Mouse (Mus musculus) frontal cortex, adult (tissue): ENCODE results near the gene Sall2.
"Not testable (repeated sequence)": the region's sequence is repeated elsewhere in the genome, so short reads cannot be mapped to it uniquely, and the experiment has no call there.

Experiments
- ATAC-seq: cut with Nextera tagmentation; 2 replicates; pipeline ENCODE4 v1.9.2; 2017; ENCODE audit warnings: mild to moderate bottlenecking, moderate library complexity, mixed read lengths; ENCODE audit not compliant: low TSS enrichment

Gene Sall2

GRCm38 (mm10) chr14:52303517-52303916, 25.0 kb downstream of the Sall2 start:
- not testable (repeated sequence) for ATAC-seq

DNA sequence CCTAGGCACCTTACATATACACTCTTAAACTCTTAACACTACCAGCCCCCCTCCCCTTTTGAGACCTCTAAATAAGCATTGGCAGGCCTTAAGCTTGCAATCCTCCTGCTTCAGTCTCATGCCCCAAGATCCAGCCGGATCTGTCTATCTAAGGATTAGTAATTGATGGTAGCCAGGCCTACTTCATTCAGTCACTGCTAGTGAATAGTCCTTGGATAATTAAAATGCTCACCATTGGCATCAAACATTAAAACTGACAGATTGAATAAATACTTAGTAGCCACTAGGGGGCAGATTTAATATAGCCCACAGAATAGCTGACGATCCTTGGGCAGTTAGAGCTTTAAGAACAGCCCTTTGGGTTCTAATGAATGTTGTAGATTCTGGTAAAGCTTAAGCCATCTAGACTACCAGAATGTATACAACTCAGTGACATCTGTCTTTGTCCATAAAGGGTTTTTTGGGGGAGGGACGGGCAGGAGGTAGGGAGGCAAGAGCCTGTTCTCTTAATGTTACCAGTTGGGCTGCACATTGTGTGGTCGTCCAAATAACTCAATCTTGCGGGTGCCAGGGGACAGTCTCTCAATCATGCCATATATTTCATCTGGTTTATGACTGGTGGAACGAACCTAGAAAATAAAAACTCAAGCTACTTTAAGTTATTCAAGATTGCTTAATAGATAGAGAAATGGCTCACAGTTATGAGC, 32.9 kb downstream of the Sall2 start:
- ATAC-seq, result peak; percentile 71

- ATAC-seq, result no peak
Measured at GRCm38 (mm10) chr14:52284191-52284590, 44.4 kb downstream of the Sall2 start.

DNA sequence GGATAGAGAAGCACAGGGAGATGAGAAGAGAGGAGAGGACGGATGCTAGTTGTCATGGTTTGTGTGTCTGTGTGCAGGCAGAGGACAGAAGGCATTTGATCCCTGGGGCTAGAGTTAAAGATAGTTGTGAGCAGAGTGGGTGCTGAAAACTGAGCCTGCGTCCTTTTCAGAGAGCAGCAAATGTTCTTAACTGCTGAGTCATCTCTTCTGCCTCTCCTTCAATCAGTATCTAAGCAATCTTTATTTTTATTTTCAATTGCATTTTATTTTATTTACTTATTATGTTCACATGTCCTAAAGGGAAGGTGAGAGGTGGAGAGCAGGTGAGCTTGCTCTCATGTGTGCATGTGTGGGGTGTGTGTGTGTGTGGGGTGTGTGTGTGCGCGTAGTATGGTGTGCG, 44.9 kb downstream of the Sall2 start:
- ATAC-seq, result no peak

GRCm38 (mm10) chr14:52279747-52280120, 48.8 kb downstream of the Sall2 start:
- ATAC-seq, result no peak; the same call in 1 of the 2 replicates

GRCm38 (mm10) chr14:52278932-52279746, 49.4 kb downstream of the Sall2 start, which contains the start of the genes Tox4 and Rab2b:
Tox4 (plus strand) TSS chr14:52279146.
Rab2b (minus strand) TSS chr14:52279545.
- ATAC-seq, result peak; percentile 98

- no peak for ATAC-seq
Measured at GRCm38 (mm10) chr14:52277210-52277609, 51.4 kb downstream of the Sall2 start.

DNA sequence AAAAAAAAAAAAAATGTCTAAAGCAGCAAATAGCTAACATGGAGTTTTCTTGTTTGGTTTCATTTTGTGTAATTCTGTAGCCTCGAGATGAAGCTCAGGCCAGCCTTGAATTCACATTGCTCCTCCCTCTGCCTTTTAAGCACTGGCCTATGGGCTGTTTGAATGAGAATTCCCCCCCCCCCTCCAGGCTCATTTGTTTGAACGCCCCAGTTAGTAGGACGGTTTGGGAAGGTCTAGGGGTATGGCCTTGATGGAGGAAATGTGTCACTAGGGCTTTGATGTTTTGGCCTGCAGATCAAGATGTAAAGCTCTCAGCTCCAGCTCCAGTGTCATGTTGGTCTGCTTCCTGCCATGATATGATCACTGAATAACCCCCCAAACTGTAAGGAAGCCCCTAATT, 55.8 kb downstream of the Sall2 start:
- ATAC-seq, result no peak
